Mouse (Mus musculus) MEL (cell line): ENCODE data around the gene Mpv17l2. TPM values are rescaled to one million over a fixed set of nuclear protein-coding genes. Genes with fewer than 3 reads are reported as not detected.
A peak's percentile ranks its signal among the peaks of the same experiment; 100 is the strongest.

Source experiments
- DNase-seq: peaks from one replicate; pipeline ENCODE4 v3.0.0; 2011; ENCODE audit warnings: low read depth, low spot score
- H3K27ac ChIP-seq: 2 replicates; pipeline ENCODE4 v1.5.1; 2012; ENCODE audit warnings: low read depth, mild to moderate bottlenecking, control low read depth, low read length, moderate library complexity; ENCODE audit not compliant: control insufficient read depth
- H3K27me3 ChIP-seq, 2 experiments: fragments of 150-350 bp in 1 of 2; sonication (generic) in 1 of 2; 2 replicates each; pipeline ENCODE4 v1.6.1; 2012; ENCODE audit warnings: low read length in 2 of 2, mild to moderate bottlenecking in 2 of 2, improper control_type of control experiment in 1 of 2, moderate library complexity in 1 of 2; ENCODE audit not compliant: insufficient read depth in 2 of 2, control insufficient read depth in 1 of 2
- H3K36me3 ChIP-seq, 2 experiments: 2 replicates each; pipeline ENCODE4 v1.6.1; 2012 to 2014; ENCODE audit warnings: low read length in 2 of 2, improper control_type of control experiment in 1 of 2, inconsistent platforms in 1 of 2, mild to moderate bottlenecking in 1 of 2; ENCODE audit not compliant: insufficient read depth in 2 of 2, control insufficient read depth in 1 of 2
- H3K4me1 ChIP-seq, 2 experiments: fragments of 150-350 bp in 1 of 2; sonication (generic) in 1 of 2; 2 replicates each; pipeline ENCODE4 v1.6.1; 2012; ENCODE audit warnings: low read length in 2 of 2, improper control_type of control experiment in 1 of 2, mild to moderate bottlenecking in 1 of 2; ENCODE audit not compliant: insufficient read depth in 2 of 2, control insufficient read depth in 1 of 2
- H3K4me3 ChIP-seq, 2 experiments: fragments of 150-350 bp in 1 of 2; sonication (generic) in 1 of 2; 2 replicates each; pipeline ENCODE4 v1.5.1; 2012; ENCODE audit warnings: low read depth in 2 of 2, low read length in 2 of 2, mild to moderate bottlenecking in 2 of 2, moderate library complexity in 2 of 2, control low read depth in 1 of 2, improper control_type of control experiment in 1 of 2; ENCODE audit not compliant: control insufficient read depth in 1 of 2, insufficient read depth in 1 of 2
- H3K79me2 ChIP-seq: 2 replicates; pipeline ENCODE4 v1.6.1; 2012; ENCODE audit warnings: mild to moderate bottlenecking, low read length, moderate library complexity; ENCODE audit not compliant: control insufficient read depth, poor library complexity, insufficient read depth
- H3K9ac ChIP-seq: 2 replicates; pipeline ENCODE4 v1.6.1; 2012; ENCODE audit warnings: low read depth, mild to moderate bottlenecking, control low read depth, low read length, moderate library complexity; ENCODE audit not compliant: control insufficient read depth, poor library complexity, severe bottlenecking
- H3K9me3 ChIP-seq: fragments of 150-350 bp; sonication (generic); replicated peaks from 2 replicates; pipeline ENCODE4 v1.6.1; 2012; ENCODE audit warnings: mild to moderate bottlenecking, low read length, improper control_type of control experiment, moderate library complexity; ENCODE audit not compliant: insufficient read depth
- BHLHE40 ChIP-seq: IDR thresholded peaks from 2 replicates; pipeline ENCODE4 v1.6.1; 2012; ENCODE audit warnings: low read depth, mild to moderate bottlenecking, inconsistent platforms, low read length, improper control_type of control experiment, borderline replicate concordance
- E2F4 ChIP-seq: IDR thresholded peaks from 2 replicates; pipeline ENCODE4 v1.6.1; 2011; ENCODE audit warnings: low read depth, low read length, improper control_type of control experiment, borderline replicate concordance
- HCFC1 ChIP-seq: IDR thresholded peaks from 2 replicates; pipeline ENCODE4 v1.6.1; 2012; ENCODE audit warnings: low read depth, mild to moderate bottlenecking, inconsistent platforms, low read length, improper control_type of control experiment, moderate library complexity
- KAT2A ChIP-seq: conservative IDR thresholded peaks from 2 replicates; pipeline ENCODE4 v1.6.1; 2012; ENCODE audit warnings: low read depth, low read length, improper control_type of control experiment, inconsistent platforms
- MAZ ChIP-seq: IDR thresholded peaks from 2 replicates; pipeline ENCODE4 v1.6.1; 2012; ENCODE audit warnings: low read depth, mild to moderate bottlenecking, inconsistent platforms, low read length, improper control_type of control experiment
- MYB ChIP-seq: IDR thresholded peaks from 2 replicates; pipeline ENCODE4 v1.6.1; 2011; ENCODE audit warnings: mild to moderate bottlenecking, low read depth, low read length, improper control_type of control experiment
- NRF1 ChIP-seq: IDR thresholded peaks from 2 replicates; pipeline ENCODE4 v1.6.1; 2014; ENCODE audit warnings: low read depth, mild to moderate bottlenecking, inconsistent platforms, low read length, improper control_type of control experiment, moderate library complexity; ENCODE audit not compliant: poor library complexity, insufficient read depth, severe bottlenecking
- POLR2AphosphoS2 ChIP-seq: IDR thresholded peaks from 2 replicates; pipeline ENCODE4 v1.6.1; 2011; ENCODE audit warnings: low read length, improper control_type of control experiment
- POLR2AphosphoS5 ChIP-seq: IDR thresholded peaks from 2 replicates; pipeline ENCODE4 v1.6.1; 2012; ENCODE audit warnings: low read depth, borderline replicate concordance, mild to moderate bottlenecking, inconsistent platforms, low read length, moderate library complexity, mixed read lengths
- RAD21 ChIP-seq: IDR thresholded peaks from 2 replicates; pipeline ENCODE4 v1.6.1; 2011; ENCODE audit warnings: mild to moderate bottlenecking, low read depth, low read length, improper control_type of control experiment
- SIN3A ChIP-seq: IDR thresholded peaks from 2 replicates; pipeline ENCODE4 v1.6.1; 2012; ENCODE audit warnings: low read length, improper control_type of control experiment, inconsistent platforms
- SMC3 ChIP-seq: IDR thresholded peaks from 2 replicates; pipeline ENCODE4 v1.6.1; 2011; ENCODE audit warnings: low read depth, low read length, improper control_type of control experiment
- TAL1 ChIP-seq: IDR thresholded peaks from 2 replicates; pipeline ENCODE4 v1.6.1; 2012; ENCODE audit warnings: mild to moderate bottlenecking, inconsistent platforms, low read length, moderate library complexity, mixed read lengths
- TBP ChIP-seq: IDR thresholded peaks from 2 replicates; pipeline ENCODE4 v1.8.0; 2011; ENCODE audit warnings: low read depth, low read length, improper control_type of control experiment
- TCF12 ChIP-seq: IDR thresholded peaks from 2 replicates; pipeline ENCODE4 v1.6.1; 2014; ENCODE audit warnings: low read depth, mild to moderate bottlenecking, inconsistent platforms, low read length, improper control_type of control experiment, moderate library complexity
- ZC3H11A ChIP-seq: IDR thresholded peaks from 2 replicates; pipeline ENCODE4 v1.6.1; 2012; ENCODE audit warnings: low read depth, mild to moderate bottlenecking, inconsistent platforms, low read length, improper control_type of control experiment
- ZMIZ1 ChIP-seq: IDR thresholded peaks from 2 replicates; pipeline ENCODE4 v1.6.1; 2012; ENCODE audit warnings: low read depth, mild to moderate bottlenecking, inconsistent platforms, low read length, improper control_type of control experiment, moderate library complexity
- ZNF384 ChIP-seq: IDR thresholded peaks from 2 replicates; pipeline ENCODE4 v1.6.1; 2012; ENCODE audit warnings: low read depth, mild to moderate bottlenecking, inconsistent platforms, low read length, improper control_type of control experiment
- polyA plus RNA-seq, 2 experiments: library from polyadenylated mRNA; stranded (reverse) in 1 of 2; unstranded in 1 of 2; fragments of >175 nt in 1 of 2; fragments of >200 nt in 1 of 2; gene quantifications; 2 replicates each; pipeline versions ENCODE4 v1.2.1 to v1.2.4; 2012; ENCODE audit warnings: low replicate concordance in 2 of 2, low read depth in 1 of 2; ENCODE audit not compliant: insufficient read length in 2 of 2, insufficient read depth in 1 of 2, missing spikeins in 1 of 2
- total RNA-seq: library from RNA; depleted of rRNA; stranded (reverse); fragments of 300-350 nt; gene quantifications from 2 replicates; pipeline ENCODE4 v1.2.3, GENCODE M21; 2012

Gene Mpv17l2
- total and polyA plus RNA-seq, 3 experiments = 52.8 to 102 TPM; not detected in 1

DNA sequence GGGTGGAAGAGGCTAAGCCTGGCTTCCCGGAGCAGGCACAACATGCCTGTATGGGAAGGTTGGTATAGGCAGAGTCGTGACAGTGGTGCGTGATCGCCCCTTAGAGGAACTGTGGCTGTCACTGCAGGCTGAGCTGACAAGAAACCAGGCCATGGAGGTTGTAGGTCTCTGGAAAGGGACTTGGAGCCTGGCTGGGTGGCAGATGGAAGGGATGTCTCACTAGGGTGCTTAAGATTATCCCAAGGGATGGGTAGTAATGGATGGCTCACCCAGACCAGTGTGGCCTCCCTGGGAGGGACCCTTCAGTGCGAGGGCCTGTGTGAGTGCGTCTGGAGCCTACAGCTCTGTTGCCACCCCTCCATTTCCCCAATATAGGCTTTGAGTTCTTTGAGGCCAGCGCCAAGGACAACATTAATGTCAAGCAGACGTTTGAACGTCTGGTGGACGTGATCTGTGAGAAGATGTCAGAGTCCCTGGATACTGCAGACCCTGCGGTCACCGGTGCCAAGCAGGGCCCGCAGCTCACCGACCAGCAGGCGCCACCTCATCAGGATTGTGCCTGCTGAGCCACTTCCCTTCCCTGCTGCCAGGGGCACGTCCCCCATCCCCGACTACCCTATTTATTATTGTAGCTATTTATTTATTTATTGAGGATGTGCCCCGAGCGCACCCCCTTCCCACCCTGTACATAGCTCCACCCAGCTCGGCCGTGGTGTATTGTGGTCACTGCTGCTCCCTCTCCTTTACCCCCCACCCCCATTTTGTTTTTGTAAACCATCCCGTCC is 3.0 kb downstream of the Mpv17l2 start (continued):
- no peak for TF ChIP-seq BHLHE40
- TF ChIP-seq SIN3A = no peak
- no peak for TF ChIP-seq TBP
- TF ChIP-seq HCFC1 = no peak
- TF ChIP-seq MYB = no peak
- no peak for TF ChIP-seq TAL1
- TF ChIP-seq RAD21 = peak; percentile 46
- TF ChIP-seq ZC3H11A = 0 out of 2 replicates have a peak, but pooled peaks have one; percentile 6
- TF ChIP-seq ZNF384 = no peak
- no peak for TF ChIP-seq KAT2A
- peak; percentile 56; the same call in 1 of the 2 replicates for TF ChIP-seq ZMIZ1
- TF ChIP-seq SMC3 = peak; percentile 38
- TF ChIP-seq POLR2AphosphoS5 = no peak
- no peak; the same call in 1 of the 2 replicates for TF ChIP-seq POLR2AphosphoS2
- TF ChIP-seq NRF1 = no peak
- TF ChIP-seq MAZ = no peak
- TF ChIP-seq E2F4 = no peak
- TF ChIP-seq TCF12 = no peak

DNA sequence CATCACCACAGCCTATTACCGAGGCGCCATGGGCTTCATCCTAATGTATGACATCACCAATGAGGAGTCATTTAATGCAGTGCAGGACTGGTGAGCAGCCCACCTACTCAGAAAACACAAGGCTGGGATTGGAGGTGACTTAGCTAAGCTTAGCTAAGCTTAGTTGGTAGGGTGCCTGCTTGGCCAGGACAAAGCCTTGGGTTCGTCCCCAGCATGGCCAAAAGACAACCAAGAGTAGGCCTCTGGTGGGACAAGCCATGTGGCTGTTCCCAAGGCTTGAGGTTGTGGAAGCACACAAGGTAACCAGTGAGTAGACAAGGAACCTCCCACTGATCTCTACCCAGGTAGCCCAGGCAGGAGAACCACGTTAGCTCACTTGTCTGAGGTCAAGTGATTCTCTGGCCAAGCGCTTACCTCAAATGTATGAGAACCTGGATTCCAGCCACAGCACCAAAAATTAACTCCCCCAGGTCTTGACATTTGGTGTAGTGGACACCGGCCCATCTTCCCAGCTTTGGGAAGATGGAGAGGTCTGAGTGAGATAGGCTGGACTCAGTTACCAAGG is 4.2 kb downstream of the Mpv17l2 start:
- Histone ChIP-seq H3K27me3 (no peaks in the 10 kb centered on the region), H3K27ac (no peak overlapping the region), H3K9me3 (no peaks in the 10 kb centered on the region), H3K9ac (no peak overlapping the region), H3K79me2 (peaks cover 11% of the 10 kb centered on the region), H3K4me3 (no peak overlapping the region), H3K4me1 (peaks cover 5 to 26% of the 10 kb centered on the region in 2 experiments), H3K36me3 (peaks cover 0 to 17% of the 10 kb centered on the region in 2 experiments; a peak in 2 of 4 replicates)
- no peak for TF ChIP-seq HCFC1
- 0 out of 2 replicates have a peak, but pooled peaks have one; percentile 12 for TF ChIP-seq POLR2AphosphoS2
- no peak for DNase-seq
